Mouse (Mus musculus): ENCODE measurements around the gene Fbxl2.

DNA sequence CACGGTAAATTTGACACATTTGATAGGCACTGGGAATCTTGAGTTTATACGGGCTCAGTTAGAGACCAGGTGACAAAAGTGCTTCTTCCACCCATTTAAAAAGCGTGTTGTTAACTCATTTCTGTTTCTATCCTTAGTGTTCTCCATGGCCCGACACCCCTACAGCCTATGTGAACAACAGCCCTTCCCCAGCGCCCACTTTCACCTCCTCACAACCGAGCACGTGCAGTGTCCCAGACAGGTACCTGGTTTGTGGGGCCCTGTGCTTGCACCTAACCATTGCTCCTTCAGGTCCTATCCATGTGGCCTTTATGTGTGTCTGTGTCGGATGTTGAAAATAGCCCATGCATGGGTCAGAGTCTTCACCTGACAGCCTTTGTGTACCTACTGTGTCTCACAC lies 81.6 kb downstream of the Fbxl2 start:
- TF ChIP-seq CTCF (IDR thresholded peaks at IDR 0.05; ENCODE audit: control insufficient read depth, insufficient read depth, insufficient read length) = no peak
- TF ChIP-seq MYOD1 (IDR thresholded peaks at IDR 0.05; ENCODE audit: control insufficient read depth, insufficient read length, low read depth) = no peak
- TF ChIP-seq FOSL1 (IDR thresholded peaks at IDR 0.05; ENCODE audit: insufficient read depth, low read length, poor library complexity, severe bottlenecking) = no peak
- no peak for TF ChIP-seq USF1 (IDR thresholded peaks at IDR 0.05; ENCODE audit: low read depth)
- no peak for TF ChIP-seq CEBPB (IDR thresholded peaks at IDR 0.05; ENCODE audit: low read depth)

Measured in C2C12 (cell line).